Mouse (Mus musculus) olfactory bulb, adult 2 months (tissue): Measurements from ENCODE around the gene Map3k7.

Experiments
- CTCF ChIP-seq: fragments of 200-500 bp; IDR thresholded peaks from 2 replicates; pipeline ENCODE4 v1.5.1; 2012; ENCODE audit warnings: low read depth, mild to moderate bottlenecking, low read length, moderate library complexity; ENCODE audit not compliant: insufficient read depth
- POLR2A ChIP-seq: fragments of 200-500 bp; IDR thresholded peaks from 2 replicates; pipeline ENCODE4 v1.6.1; 2012; ENCODE audit warnings: mild to moderate bottlenecking, low read depth, low read length, moderate library complexity; ENCODE audit not compliant: insufficient read depth

GRCm38 (mm10) chr4:31943045-31943444, 20.9 kb upstream of the Map3k7 start:
- TF ChIP-seq CTCF (no peak), POLR2A (no peak)
